Mouse (Mus musculus) regulatory T cell (primary cell): ENCODE data around the gene Atp8a2.

Source experiments
- in situ Hi-C: fragments of 300-600 bp; cut with MboI, MseI; formaldehyde crosslinking; loops from one replicate; pipeline ENCODE4 v1.15.1; 2025; ENCODE audit warnings: high pct_unique_total_duplicates

The Atp8a2 gene

GRCm38 (mm10) chr14:60152373-60152772 is 44.6 kb downstream of the Atp8a2 start:
- in situ Hi-C loops: no loop called here

GRCm38 (mm10) chr14:60148893-60149292 is 48.1 kb downstream of the Atp8a2 start:
- in situ Hi-C loops: no loop called here

- in situ Hi-C loops: no loop called here
Measured at GRCm38 (mm10) chr14:60143234-60143633, 53.7 kb downstream of the Atp8a2 start.

- in situ Hi-C loops: no loop called here
Measured at GRCm38 (mm10) chr14:60138339-60138738, 58.6 kb downstream of the Atp8a2 start.

GRCm38 (mm10) chr14:60137812-60138211 is 59.2 kb downstream of the Atp8a2 start:
- in situ Hi-C loops: no loop called here

GRCm38 (mm10) chr14:60135801-60136200 is 61.2 kb downstream of the Atp8a2 start:
- in situ Hi-C loops: no loop called here

GRCm38 (mm10) chr14:60134720-60135119 is 62.3 kb downstream of the Atp8a2 start:
- in situ Hi-C loops: no loop called here

- in situ Hi-C loops: no loop called here
Measured at GRCm38 (mm10) chr14:60131196-60131876, 65.6 kb downstream of the Atp8a2 start.

GRCm38 (mm10) chr14:60129564-60129963 is 67.4 kb downstream of the Atp8a2 start:
- in situ Hi-C loops: no loop called here

- in situ Hi-C loops: no loop called here
Measured at GRCm38 (mm10) chr14:60125202-60125601, 71.8 kb downstream of the Atp8a2 start.

GRCm38 (mm10) chr14:60121572-60121971 is 75.4 kb downstream of the Atp8a2 start:
- in situ Hi-C loops: no loop called here

GRCm38 (mm10) chr14:60117792-60118585 is 79.0 kb downstream of the Atp8a2 start:
- in situ Hi-C loops: no loop called here

- in situ Hi-C loops: no loop called here
Measured at GRCm38 (mm10) chr14:60086808-60087725, 109.9 kb downstream of the Atp8a2 start.

- in situ Hi-C loops: no loop called here
Measured at GRCm38 (mm10) chr14:60086254-60086807, 110.6 kb downstream of the Atp8a2 start.

- in situ Hi-C loops: no loop called here
Measured at GRCm38 (mm10) chr14:60082771-60083170, 114.2 kb downstream of the Atp8a2 start.

GRCm38 (mm10) chr14:60072496-60072895 is 124.5 kb downstream of the Atp8a2 start:
- in situ Hi-C loops: no loop called here

- in situ Hi-C loops: no loop called here
Measured at GRCm38 (mm10) chr14:60065186-60065585, 131.8 kb downstream of the Atp8a2 start.

GRCm38 (mm10) chr14:60061023-60061422 is 136.0 kb downstream of the Atp8a2 start:
- in situ Hi-C loops: no loop called here

GRCm38 (mm10) chr14:60058867-60059266 is 138.1 kb downstream of the Atp8a2 start:
- in situ Hi-C loops: no loop called here

GRCm38 (mm10) chr14:60055231-60055630 is 141.7 kb downstream of the Atp8a2 start:
- in situ Hi-C loops: no loop called here

GRCm38 (mm10) chr14:60030666-60031065 is 166.3 kb downstream of the Atp8a2 start:
- in situ Hi-C loops: no loop called here

- in situ Hi-C loops: loop anchor here (10.0 kb wide), 1 partner anchor 392 kb away; no protein-coding TSS in a partner anchor
Measured at GRCm38 (mm10) chr14:60027139-60027538, 169.8 kb downstream of the Atp8a2 start.
